Mouse (Mus musculus) c-Kit-positive CD71-negative TER-119-negative erythroid progenitor cells, embryonic 14.5 days (primary cell): ENCODE measurements around the gene Ift80.
"Not testable (repeated sequence)": the region's sequence is repeated elsewhere in the genome, so short reads cannot be mapped to it uniquely, and the experiment has no call there.

Experiments
- DNase-seq: peaks from one replicate; pipeline ENCODE4 v3.0.0-alpha.2; 2013; ENCODE audit warnings: low read depth

Gene Ift80

DNA sequence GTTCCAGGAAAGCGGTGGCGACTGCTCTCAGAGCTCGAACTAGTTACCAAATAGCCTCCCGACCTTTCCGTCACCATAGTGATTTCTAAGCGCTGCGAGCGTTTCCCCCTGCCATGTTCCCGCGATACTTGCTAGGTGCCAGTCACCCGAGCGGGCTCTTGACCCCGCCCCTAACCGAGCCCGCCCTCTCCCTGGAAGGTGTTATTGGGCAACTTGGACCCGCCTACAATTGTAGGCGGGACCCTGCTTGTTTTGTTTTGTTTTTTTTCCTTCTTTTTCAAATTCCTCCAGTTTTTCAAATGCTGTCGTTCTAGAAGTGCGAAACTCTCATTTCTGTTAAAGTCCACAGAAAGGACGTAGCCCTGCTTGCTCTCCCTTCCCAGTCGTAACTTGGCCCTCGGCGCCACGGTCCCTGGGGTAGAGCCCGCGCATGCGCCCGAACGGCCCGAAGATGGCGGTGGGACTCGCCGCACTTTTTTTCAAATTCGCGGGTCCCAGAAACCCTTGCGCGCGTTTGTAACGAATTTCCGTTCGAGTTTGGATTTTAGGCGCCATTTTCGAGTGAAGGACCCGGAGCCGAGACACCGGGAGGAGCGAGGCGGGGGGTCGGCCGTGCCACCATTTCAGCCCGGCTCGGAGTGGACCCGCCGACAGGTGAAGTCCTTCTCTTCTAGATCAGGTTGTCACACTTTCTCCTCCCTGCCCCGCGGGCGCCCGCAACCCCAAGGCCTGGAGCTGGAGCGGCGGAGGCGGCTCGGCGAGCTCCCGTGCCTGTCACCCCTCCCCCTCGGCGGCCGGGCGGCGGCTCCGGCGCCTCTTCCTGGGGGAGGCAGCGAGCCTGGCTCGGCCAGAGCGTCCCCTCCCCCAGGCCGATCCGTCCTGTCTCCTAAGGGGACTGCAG lies at the start of gene Ift80, which contains the start of gene Smc4:
TSS of gene Ift80 (minus strand) at position 134 of the 901 bp plus-strand sequence.
TSS of gene Smc4 (plus strand) at position 302 of the 901 bp plus-strand sequence.
- peak; percentile 97 for DNase-seq

DNA sequence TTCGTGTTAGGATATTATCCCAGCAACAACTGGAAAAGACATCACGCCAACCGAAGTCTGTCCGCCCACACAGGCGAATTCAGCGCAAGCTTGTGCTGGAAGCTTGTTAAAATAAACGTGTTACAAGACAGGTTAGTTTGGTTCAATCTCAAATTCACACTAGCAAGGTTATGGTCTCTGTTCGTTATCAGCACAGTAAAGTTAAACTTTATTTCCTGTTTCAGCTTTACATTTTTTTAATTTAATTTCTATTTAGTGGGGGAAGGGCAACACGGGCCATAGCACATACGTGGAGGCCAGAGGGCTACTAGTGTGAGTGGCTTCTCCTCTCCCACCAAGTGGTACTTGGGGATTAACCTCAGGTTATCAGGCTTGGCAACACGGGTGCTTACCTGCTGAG lies 47.5 kb upstream of the Ift80 start:
- no peak for DNase-seq

DNA sequence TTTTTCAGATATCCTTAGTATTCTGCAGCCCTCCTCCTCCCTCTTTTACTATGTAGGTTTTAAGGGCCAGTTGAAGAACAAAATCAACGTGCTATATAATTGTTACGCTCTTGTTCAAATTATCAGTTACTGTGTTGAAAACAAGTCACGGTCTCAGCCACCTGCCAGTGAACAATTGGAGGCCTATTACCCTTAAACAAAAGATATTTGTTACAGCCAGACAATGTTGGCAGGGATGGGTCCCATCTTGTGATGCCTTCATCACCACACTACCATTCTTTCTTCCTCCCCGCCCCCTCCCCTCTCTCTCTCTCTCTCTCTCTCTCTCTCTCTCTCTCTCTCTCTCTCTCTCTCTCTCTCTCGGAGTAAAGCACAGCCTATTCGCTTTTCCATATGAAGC lies 44.6 kb upstream of the Ift80 start:
- DNase-seq: no peak

DNA sequence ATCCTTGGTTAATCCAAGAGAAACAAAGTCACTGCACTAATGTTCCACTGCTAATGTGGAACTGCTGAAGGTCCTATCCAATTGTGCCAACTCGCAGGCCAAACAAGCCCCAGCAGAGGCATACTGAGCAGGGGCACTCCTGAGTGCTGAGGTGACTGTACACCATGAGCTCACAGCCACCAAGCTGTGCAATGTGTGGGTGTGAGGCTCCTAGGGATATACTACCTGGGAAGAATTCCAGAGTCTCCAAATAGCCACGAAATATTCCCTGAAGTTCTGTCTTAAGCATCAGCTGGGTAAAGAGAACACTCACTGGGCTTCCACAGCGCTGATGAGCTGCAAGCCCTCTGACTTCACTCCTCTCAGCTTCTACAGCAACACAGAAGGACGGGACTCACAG lies 43.3 kb upstream of the Ift80 start:
- no peak for DNase-seq

DNA sequence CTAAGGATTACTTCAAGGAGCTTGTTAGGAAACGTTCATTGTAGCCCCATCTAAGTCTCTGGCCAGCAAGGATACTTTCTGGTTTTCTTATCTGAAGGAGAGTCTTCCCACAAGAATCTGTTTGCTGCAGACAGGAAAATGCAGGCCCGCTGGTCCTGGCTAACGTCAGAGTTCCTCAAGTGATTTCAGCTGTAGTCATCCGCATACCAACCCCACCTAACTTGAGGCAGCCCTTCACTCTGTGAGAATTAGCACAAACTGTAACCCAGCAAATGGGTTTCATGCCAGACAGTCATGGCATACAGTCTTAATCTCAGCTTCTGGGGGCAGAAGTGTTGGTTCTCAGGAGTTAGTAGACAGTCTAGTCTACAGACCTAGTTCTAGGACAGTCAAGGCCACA lies 42.1 kb upstream of the Ift80 start:
- no peak for DNase-seq

DNA sequence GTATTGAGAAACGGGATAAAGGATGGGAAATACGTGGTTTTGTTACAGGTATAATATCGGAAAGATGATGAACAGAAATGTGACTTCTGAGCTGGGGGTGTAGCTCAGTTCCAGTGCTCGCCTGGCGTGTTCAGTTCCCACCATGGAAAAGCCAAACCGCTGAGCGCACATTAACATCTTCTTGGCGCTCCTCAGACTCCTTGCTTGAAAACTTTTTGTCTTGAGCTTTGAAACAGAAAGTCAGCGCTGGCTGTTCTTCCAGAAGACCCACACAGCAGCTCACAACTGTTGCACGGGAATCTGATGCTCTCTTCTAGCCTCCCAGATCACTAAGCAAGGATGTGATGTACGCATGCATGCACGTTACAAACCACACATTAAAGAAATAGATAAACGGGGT lies 41.4 kb upstream of the Ift80 start:
- no peak for DNase-seq

DNA sequence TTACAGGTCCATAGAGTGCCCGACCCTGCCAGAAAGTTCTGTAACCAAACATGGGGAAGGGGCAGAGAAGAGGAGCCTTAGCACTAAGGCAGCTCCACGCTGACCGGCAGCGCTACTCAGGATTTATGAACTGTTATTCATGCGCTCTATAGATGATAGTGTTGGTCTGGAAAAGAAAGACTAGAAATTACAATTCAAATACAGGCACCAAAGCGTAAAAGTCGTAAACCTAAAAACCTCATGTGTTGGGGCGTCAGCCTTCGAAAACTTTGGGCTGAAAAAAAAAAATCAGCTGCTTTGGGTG lies 41.0 kb upstream of the Ift80 start:
- no peak for DNase-seq

DNA sequence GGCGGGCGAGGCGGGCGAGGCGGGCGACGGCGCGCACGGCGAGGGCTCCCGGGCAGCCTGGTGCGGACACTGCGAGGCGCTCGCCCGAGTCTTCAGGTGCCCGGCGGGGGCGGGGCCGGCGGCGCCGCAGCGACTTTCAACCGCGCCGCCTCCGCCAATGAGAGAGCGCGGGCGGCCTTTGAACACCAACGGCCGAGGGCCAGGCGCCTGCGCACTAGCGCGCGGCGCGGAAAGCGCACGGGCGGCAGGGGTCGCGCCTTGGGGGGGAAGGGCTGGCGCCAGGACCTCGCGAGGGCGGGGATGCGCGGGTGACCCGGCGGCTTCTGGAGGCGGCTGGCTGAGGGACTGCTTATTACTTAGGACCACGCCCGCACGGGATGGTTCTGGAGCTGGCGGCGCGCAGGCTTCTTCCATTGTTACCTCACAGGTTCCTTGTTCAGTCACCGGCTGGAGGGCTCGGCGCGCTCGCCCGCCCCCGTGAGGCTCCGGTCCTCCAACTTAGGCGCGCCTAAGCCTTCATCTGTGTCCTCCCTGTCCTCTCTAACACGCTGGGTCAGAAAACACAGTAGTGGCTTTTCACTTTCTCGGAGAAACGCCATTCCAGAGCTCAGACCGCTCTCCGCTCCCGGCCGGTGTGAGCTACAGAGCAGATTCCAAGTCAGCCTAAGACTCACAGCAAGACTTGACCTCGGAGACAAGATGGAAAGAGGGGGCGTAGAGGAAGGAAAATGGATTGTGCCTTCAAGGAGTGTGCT lies 40.5 kb upstream of the Ift80 start, which contains the start of gene Trim59:
TSS of gene Trim59 (minus strand) at position 111 of the 755 bp plus-strand sequence.
- DNase-seq: peak; percentile 83

DNA sequence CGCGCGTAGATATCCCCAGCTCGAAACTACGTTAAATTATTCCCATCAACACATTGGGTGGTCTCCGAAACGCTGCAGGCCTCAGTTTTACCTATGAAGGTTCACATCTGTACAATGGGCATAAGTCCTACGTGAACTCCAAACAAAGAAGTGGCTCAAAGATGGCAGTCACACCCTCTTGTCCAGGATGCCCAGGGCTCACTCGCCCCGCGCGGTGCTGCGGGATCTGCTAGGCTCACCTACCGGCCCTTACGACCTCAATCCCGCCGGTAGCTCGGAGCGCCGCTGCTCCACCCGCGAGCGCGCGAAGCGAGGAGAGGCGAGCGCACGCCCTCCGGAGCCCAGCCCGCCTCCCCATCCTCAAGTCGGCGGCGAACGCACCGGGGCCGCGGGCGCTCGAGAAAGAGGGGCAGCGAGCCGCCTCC lies 39.8 kb upstream of the Ift80 start:
- DNase-seq: no peak

DNA sequence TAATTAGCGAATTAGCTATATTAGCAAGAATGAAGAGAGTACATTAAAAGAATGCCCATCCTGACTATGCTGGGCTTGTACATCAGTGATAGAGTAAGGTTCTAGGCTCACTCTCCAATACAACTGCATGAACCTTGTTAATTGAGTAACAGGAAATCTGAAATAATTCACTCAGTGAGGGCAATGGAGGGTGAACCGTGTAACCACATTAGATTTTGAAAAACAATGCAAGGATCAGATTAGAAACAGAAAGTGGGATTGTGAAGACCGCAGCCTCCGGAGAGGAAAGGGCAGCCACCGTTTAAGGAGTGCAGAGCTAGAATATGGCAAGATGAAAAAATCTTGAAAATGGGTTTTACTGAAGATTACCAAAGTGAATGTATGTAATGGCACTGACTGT lies 36.9 kb upstream of the Ift80 start:
- no peak for DNase-seq

DNA sequence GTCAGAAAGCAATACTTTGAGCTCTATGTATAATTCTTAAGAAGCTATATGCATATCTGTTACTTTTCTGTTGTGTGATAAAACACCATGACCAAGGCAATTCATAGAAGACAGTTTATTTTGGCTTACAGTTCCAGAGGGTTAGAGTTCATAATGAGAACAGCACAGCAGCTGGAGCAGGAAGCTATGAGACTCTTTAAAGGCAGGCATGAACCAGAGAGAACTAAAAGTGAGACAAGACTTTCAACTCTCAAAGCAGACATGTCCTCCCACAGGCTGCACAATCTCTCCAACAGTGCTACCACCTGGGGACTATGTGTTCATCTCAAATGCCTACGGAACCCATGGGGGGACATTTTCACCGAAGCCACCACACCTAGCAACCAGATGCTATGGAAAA lies 35.7 kb upstream of the Ift80 start:
- DNase-seq: no peak

DNA sequence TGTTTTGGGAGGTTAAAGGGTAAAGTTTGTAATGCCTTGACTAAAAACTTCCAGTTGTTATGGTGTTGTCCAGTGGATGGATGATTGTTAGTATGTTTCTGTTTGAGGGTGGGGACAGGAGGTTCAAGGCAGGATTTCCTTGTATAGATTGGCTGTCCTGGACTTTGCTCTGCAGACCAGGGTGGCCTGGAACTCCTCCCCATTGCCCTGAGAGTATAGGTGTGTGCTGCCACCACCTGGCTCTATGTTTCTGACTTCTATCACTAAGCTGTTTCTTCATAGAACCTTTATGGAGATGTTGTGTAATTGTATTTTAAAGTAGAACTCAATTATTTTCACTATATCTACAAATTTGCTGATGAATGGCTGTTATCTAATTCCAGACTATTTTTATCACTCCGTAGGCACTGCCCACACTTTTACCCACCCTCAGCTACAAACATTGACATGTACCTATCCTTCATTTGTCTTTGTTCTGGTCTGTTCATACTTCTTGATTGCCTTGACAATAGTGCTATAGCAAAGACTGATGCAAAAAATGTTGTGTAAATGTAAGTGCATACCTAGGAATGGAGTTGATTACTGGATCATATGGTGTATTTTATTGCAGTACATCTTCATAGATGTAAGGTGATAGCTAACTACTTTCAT lies 21.9 kb upstream of the Ift80 start:
- DNase-seq: no peak

DNA sequence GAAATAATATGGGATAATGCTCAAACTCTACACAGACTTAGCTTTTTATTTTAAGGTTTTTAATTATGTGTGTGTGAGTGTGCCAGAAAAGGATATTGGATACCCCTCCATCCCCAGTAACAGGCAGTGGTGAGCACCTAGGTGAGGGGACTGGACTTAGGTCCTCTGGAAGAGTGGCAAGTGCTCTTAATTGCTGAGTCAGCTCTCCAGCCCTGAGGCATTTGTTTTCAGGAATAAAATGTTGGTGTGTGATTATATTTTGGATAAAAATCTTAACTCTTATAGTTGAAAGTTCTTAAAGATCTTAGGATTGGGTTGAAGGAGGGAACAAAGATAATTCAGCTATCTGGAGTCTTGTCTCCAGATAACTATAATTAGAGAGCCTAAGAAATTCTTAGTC lies 16.4 kb upstream of the Ift80 start:
- DNase-seq: no peak

DNA sequence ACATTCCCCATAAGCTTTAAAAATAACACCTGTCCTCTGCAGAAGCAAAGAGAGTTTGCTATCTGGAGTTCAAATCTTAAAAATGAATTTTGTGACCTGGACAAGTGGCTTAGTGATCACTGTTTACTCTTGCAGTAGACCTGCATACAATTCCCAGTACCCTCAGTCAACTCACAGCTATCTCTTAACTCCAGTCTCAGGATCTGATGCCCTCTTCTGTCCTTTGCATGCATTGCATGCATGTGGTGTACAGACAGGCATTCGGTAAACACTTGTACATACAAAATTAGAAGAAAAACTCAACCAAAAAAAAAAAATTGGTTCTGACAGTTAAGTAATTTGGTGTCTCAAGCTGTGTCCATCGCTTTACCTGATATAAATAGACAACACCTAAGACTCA lies 15.9 kb upstream of the Ift80 start:
- no peak for DNase-seq

DNA sequence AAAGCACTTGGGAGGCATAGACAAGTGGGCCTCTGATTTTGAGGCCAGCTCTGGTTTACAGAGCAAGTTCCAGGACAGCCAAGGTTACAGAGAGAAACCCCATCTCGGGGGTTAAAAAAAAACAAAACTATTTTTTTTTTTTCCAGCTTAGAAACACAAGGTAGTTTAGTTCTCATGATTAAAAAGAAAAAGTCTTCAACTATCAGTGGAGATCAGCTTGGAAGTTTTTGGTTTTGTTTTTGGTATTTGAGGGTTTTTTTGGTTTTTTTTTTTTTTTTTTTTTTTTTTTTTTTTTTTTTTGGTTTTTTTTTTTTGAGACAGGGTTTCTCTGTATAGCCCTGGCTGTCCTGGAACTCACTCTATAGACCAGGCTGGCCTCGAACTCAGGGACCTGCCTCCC lies 14.3 kb upstream of the Ift80 start:
- not testable (repeated sequence) for DNase-seq

DNA sequence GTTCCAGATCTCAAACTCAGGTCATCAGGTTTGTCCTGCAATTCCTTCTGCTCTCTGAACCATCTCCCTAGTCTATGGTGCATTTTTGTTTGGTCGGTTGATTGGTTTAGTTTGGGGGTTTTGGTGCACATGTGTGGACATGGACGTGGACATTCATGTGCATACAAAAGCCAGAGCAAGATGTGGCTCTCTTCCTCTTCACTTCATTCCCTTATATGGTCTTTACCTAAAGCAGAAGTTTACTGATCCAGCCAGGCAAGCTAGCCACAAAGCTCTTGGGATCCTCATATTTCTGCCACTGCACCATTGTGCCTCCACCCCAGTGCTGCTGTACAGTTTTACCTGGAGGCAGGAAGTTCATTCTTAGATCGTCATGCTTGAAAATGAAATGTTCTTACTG lies 12.8 kb upstream of the Ift80 start:
- DNase-seq: no peak

DNA sequence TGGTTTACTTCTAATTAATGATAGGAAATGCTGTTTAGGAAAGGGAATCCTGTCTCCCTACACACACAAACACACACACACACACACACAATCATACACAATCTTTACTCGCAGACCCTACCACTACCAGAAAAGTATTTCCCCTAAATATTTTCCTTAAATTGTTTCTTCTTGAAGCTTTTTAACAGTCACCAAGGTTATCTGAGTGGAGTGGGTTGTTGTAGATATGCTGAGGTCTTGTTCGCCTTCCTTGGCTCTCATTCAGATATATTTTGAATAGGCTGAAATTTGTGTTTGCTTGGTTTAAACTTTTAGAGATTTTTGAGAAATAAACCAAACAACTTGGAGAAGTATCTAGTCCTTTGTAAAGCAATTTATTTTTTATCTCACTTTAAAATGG lies 4.5 kb upstream of the Ift80 start:
- no peak for DNase-seq

DNA sequence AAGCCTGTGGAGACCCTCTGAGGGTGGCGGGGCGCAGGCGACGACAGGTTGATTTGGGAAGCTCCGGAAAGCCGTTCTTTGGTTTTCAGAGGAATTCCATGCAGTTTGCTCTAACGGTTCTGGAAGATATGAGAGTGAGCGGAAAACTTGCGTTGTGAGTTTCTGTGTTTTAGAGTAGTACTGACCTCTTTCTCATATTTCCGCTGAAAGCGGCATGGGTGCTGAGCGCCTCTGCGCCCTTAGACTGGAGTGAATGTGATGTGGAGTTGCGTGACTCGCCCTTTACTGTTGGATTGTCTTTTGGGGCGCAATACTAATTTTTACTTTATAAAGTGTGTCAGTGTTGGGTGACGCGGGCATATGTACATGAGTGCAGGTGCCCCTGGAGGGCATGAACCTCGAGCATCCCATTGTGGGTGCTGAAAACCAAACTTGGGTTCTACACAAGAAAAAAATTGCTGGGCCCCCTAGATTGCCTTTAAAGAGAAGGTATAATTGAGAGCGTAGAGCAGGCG lies 1.9 kb upstream of the Ift80 start:
- no peak for DNase-seq

DNA sequence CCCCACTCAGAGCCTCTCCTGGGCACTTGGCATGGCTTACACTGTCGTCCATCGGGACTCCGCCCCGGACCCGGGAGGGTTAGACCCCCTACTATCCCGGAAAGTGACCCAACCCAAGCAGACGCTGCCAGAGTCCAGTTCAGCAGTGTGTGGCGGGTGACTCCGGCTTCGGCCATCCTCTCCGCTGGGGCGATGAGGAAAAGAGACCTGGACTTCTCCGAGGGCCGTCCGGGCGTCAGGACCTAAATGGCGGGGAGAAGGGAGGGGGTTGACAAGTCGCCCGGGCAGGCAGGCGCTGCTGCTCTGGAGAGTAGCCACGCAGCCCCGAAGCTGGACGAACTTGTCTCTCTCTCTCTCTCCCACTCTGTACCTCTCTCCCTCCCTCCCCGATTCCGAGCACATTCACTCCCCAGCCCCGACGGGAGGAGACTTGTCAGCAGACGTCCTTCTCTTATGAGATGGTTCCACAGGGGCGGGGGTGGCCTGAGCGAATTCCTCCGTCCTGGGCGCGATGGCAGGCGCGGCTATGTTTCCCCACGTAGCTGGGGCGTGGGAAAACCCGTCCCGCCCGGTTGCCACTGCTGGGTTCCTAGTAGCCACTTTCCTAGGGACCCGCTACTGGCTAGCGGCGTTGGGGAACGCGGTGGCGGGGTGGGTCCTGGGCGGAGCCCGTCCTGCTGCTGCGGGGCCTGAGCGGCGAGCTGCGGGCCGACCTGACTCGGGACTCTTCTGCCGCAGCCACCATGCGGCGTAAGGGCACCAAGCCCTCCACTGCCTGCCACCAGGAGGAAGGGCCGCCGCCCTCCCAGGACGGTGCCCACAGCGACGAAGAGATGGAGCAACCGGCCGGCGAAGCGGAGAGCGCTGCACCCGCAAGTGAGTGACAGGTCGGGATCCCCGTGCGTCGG lies 1.2 kb upstream of the Ift80 start:
- DNase-seq: no peak

DNA sequence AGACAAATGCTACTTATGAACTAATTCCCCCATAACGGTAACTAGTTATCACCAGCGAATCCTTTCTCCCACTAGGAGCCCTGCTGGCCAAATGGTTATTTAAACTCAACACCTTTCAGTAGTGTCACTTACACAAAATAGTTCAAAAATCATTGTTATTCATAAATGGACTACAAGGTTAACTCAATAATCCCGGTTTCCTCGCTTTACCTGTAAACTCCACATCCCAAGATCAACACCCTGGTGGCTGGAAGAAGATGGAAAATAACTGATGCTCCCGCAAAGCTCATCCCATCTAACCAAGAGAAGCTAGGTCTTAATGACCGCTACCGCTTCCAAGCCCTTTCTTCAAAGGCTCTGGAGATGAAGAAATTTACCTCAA lies 324 bp downstream of the Ift80 start:
- DNase-seq: no peak

DNA sequence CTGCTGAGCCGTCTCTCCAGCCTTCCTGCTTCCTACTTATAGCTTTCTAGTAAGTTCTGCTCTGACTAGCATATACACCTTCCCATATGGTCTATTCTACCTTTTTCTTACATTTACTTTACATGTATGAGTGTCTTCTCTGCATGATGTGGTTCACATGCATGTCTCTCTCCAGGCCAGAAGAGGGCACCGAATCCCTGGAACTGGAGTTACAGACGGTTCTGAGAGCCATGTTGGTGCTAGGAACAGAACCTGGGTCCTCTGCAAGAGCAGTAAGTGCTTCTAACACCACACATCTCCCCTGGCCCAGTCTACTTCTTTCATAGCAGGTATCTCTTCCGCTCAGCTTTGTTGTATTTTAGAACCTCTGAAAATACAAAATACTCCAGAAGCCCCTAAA lies 1.6 kb downstream of the Ift80 start:
- no peak for DNase-seq

DNA sequence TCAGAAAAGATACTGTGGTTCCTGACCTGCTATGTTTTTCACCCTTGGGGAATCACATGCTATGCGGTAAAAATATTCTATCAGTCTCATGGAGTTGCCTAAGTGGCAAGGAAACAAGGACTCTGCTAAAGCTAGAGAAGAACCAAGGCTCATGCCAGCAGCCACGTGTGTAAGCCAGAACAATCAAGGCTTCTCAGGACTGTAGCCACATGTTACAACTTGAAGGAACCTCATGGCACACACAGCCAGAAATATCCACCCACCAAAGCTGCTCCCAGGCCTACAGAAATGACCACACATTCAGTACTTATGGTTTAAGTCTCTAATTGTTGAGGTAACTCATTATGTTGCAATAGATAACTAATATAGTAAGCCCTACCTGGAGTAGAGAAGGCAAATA lies 17.8 kb downstream of the Ift80 start:
- DNase-seq: no peak
